Mouse (Mus musculus): ENCODE data around the gene Ldlrad2.

The Ldlrad2 gene

DNA sequence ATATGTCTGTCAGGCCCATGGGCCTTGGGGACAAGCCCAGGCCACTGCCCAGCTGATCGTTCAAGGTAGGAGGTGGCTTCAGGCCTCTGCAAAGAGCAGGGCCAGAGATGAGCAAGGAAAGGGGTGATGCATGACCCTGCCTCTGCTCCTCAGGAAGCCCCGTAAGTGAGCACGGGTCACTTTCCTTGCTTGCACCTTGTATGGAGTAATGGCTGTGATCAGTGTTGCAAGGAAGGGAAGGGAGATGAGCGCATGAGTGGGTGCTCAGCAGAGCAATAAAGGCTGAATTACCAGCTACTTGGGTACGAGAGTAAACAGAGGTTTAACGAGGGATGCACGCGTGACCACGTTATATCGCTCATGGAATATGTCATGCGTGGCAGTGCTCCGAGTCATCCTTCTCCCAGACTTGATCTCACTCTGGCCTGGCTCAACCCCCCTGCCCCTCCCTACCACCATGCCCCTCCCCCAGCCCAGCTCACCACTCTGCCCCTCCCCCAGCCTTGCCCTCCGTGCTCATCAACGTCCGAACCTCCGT, 17.6 kb downstream of the Ldlrad2 start:
- no peak for DNase-seq (ENCODE audit: low read depth in 1 of 2, low spot score in 2 of 2)

DNA sequence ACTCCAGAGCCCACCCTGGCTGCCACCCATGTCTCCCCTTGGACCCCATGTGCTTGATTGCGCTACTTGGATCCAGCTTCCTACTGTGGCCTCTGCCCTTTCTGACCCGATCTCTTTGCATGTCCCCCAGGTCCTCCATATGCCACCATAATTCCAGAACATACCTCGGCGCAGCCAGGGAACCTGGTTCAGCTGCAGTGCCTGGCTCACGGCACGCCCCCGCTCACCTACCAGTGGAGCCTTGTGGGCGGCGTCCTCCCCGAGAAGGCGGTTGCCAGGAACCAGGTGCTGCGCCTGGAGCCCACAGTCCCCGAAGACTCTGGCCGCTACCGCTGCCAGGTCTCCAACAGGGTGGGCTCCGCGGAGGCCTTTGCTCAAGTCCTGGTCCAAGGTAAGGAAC, 20.9 kb downstream of the Ldlrad2 start:
- no peak for DNase-seq (ENCODE audit: low read depth in 1 of 2, low spot score in 2 of 2)

DNA sequence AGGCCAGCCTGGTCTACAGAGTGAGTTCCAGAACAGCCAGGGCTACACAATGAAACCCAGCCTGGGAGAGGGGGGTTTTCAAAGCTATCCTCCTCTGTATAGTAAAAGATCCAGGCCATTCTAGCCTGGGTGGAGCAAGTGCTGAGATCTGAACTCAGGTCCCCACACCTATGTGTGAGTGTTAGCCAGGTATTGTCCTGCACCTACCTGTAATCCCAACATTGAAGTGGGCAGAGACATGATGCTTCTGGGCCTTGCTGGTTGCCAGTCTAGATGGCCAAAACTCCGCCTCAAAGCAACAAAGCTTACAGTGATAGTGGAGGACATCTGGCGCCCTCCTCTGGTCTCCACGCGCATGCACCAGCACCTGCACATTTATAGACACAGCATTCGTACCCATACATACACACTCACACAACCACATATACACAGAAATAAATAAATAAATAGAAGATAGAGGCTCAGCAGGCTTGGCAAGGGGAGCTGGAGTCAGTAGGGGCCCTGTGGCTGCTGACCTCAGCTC, 28.3 kb downstream of the Ldlrad2 start:
- DNase-seq (ENCODE audit: low read depth in 1 of 2, low spot score in 2 of 2) = no peak

DNA sequence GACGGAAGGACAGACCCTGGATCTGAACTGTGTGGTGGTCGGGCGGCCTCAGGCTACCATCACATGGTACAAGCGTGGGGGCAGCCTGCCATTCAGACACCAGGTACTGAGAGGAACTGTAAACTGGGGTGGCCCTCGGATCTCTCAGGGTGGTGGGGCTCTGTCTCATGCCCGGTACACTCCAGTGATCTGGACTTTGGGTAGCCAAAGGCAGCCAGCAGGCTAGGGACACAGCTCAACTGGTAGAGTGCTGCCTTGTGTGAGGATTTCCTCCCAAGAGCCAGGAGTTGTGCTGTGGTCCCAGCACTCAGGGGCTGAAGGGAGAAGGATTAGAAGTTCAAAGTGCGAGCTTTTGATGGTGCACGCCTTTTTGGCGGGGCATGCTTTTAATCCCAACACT, 28.8 kb downstream of the Ldlrad2 start:
- no peak for DNase-seq (ENCODE audit: low read depth in 1 of 2, low spot score in 2 of 2)

DNA sequence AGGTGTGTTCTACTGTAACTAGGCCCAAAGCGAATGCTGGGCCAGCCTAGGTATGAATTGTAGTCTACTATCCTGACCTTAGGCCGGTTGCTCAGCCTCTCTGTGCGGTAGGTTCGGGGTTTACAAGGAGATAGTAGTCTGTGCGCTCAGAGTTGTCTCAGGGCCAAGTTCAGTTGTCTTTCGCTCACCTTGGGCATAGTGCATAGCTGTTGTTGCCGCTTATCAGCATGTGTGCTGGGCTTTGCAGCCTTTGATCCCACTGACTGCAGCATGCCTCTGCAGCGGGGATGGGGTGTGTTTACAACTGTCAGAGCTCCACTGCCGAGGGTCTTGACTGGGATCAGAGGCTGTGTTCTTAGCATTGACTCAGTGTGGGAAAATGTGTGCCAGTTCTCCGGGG, 31.4 kb downstream of the Ldlrad2 start:
- DNase-seq (ENCODE audit: low read depth in 1 of 2, low spot score in 2 of 2) = no peak

DNA sequence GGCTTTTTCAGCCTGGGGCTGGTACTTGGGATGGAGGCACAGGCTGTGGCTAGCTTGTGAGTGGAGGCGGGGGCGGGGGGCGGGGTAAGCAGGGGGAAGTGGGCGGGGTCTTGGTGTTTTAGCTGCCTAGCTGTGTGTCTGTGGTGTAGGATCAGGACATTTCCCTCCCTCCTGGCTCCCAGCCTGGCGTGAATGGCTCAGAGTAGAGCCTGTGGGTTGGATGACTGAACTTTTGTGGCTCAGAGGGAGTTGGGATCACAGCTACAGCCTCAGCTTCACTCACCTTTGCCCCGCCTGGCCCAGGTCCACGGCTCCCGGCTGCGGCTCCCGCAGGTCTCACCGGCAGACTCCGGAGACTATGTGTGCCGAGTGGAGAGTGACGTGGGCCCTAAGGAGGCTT, 34.0 kb downstream of the Ldlrad2 start:
- DNase-seq (ENCODE audit: low read depth in 1 of 2, low spot score in 2 of 2) = no peak

DNA sequence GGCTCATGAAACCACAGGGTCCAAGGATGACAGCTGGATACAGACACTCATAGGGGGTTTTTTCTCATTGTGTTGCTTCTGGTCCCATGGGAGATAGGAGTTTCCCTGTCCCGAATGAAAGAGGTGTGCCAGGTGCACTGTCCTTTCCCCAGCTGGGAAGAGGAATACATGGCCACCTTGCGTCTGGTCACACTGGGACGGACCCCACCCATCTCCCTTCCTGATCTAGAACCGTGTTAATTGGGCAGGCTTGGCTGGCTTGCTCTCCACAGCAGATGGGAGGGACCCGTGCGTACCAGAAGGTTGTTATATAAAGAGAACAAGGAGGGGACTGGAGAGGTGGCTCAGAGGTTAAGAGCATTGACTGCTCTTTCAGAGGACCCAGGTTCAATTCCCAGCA, 46.5 kb downstream of the Ldlrad2 start:
- no peak for DNase-seq (ENCODE audit: low read depth in 1 of 2, low spot score in 2 of 2)

DNA sequence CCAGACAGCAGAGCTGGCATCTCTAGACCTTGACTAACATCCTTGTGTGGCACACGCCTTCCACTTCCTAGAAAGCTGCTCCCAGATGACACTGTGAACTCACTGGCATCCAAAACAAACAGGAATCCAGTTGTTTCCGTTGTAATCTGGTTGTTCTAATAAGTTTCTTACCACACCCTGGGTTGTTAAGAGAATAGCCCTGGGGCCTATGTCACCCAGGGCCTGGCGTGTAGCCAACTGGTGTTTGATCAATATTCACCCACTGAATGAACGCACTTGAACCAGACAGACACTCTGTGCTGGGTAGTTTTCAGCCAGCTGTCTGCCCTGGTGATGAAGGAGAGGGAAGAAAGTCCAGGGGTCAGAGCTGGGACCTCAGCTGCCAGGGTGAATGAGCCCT, 47.0 kb downstream of the Ldlrad2 start:
- DNase-seq (ENCODE audit: low read depth in 1 of 2, low spot score in 2 of 2) = no peak

DNA sequence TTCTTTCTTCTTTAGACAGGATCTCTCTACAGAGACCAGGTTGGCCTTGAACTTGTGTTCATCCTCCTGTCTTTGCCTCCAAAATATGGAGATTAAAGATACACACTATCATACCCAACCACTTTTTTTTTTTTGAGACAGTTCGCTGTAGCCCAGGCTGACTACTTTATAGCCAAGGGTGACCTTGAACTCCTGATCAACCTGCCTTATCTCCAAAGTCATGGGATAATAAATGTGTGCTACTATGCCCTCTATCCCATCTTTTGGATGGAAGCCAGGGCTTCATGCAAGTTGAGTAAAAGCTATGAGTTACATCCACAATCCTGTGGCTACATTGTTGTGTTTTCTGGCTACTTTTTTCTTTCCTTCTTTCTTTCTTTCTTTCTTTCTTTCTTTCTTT, 48.9 kb downstream of the Ldlrad2 start:
- DNase-seq (ENCODE audit: low read depth in 1 of 2, low spot score in 2 of 2) = no peak

Data from monocyte, adult 2 months (primary cell).